Mouse (Mus musculus) erythroblast, embryonic 14.5 days (primary cell): ENCODE measurements around the gene Kcnab2.

ENCODE experiments used
- GATA1 ChIP-seq: IDR thresholded peaks from 2 replicates; pipeline ENCODE4 v1.6.1; 2012; ENCODE audit warnings: low read length, inconsistent platforms, mixed read lengths
- TAL1 ChIP-seq: IDR thresholded peaks from 3 replicates; pipeline ENCODE4 v1.6.1; 2012; ENCODE audit warnings: low read length, inconsistent platforms, mixed read lengths

- TF ChIP-seq TAL1 (no peak), GATA1 (no peak)
Measured at GRCm38 (mm10) chr4:152478224-152478567, 525 bp upstream of the Kcnab2 start.
